Mouse (Mus musculus): ENCODE data around the gene Gm11020. TPM values are rescaled to one million over a fixed set of nuclear protein-coding genes. Genes with fewer than 3 reads are reported as not detected.
"Not testable (repeated sequence)": the region's sequence is repeated elsewhere in the genome, so short reads cannot be mapped to it uniquely, and the experiment has no call there.

Gene Gm11020
- not detected in 2 replicates for total RNA-seq (2014; rRNA removed; ENCODE audit: low replicate concordance)
- not detected in 2 replicates for polyA plus RNA-seq (2015; fragmentation: Nextera tagmentation; extraction: Ambion mirVana)

GRCm38 (mm10) chr8:104321267-104321666 lies at the start of gene Gm11020:
TSS of gene Gm11020 (plus strand) at chr8:104321567.
- WGBS: 72% methylated on average over 7 of the region's 11 CpGs
- H3K4me2 ChIP-seq (ENCODE audit: low read depth, low read length); ATAC-seq (ENCODE audit: insufficient read depth, low read depth); H3K4me3 ChIP-seq (ENCODE audit: low read depth, low read length); H3K9me3 ChIP-seq (replicated peaks; ENCODE audit: control insufficient read depth, low read length); DNase-seq (ENCODE audit: low spot score); H3K27me3 ChIP-seq (ENCODE audit: control insufficient read depth, insufficient read depth, low read length); H3K36me3 ChIP-seq (replicated peaks; ENCODE audit: control insufficient read depth, insufficient read depth, low read length); H3K9ac ChIP-seq (replicated peaks; ENCODE audit: low read depth, low read length); H3K4me1 ChIP-seq (ENCODE audit: control insufficient read depth, insufficient read depth); H3K27ac ChIP-seq (ENCODE audit: low read depth): not testable (repeated sequence)

GRCm38 (mm10) chr8:104293081-104293480 lies 28.3 kb upstream of the Gm11020 start, which contains the start of gene Cmtm2a:
TSS of gene Cmtm2a (minus strand) at chr8:104293181.
- 71% methylated on average over 9 of the region's 12 CpGs for WGBS
- ATAC-seq (ENCODE audit: insufficient read depth, low read depth): not testable (repeated sequence)

GRCm38 (mm10) chr8:104294396-104294795 lies 27.0 kb upstream of the Gm11020 start:
- no peaks in the 10 kb centered on the region for H3K4me1 ChIP-seq (ENCODE audit: control insufficient read depth, insufficient read depth)
- no peak overlapping the region for H3K9ac ChIP-seq (replicated peaks; ENCODE audit: low read depth, low read length)
- no peak overlapping the region for H3K4me2 ChIP-seq (ENCODE audit: low read depth, low read length)
- no peak overlapping the region for H3K27ac ChIP-seq (ENCODE audit: low read depth)
- WGBS: 70% methylated on average over 1 of the region's 1 CpGs
- H3K27me3 ChIP-seq (ENCODE audit: control insufficient read depth, insufficient read depth, low read length): no peaks in the 10 kb centered on the region
- TF ChIP-seq CTCF (IDR thresholded peaks at IDR 0.05; ENCODE audit: low read depth): no peak
- no peak for TF ChIP-seq EP300 (IDR thresholded peaks at IDR 0.05; ENCODE audit: low read depth)
- DNase-seq (ENCODE audit: low spot score) (no peak), ATAC-seq (ENCODE audit: insufficient read depth, low read depth) (no peak)
- H3K9me3 ChIP-seq (replicated peaks; ENCODE audit: control insufficient read depth, low read length): no peaks in the 10 kb centered on the region
- H3K4me3 ChIP-seq (ENCODE audit: low read depth, low read length): no peak overlapping the region
- H3K36me3 ChIP-seq (replicated peaks; ENCODE audit: control insufficient read depth, insufficient read depth, low read length): no peaks in the 10 kb centered on the region

More at GRCm38 (mm10) chr8:104293081-104293480, 28.3 kb upstream of the Gm11020 start, which contains the start of gene Cmtm2a:
- not testable (repeated sequence) for H3K9me3 ChIP-seq (replicated peaks; ENCODE audit: control insufficient read depth, low read length); DNase-seq (ENCODE audit: low spot score); H3K4me2 ChIP-seq (ENCODE audit: low read depth, low read length); H3K27ac ChIP-seq (ENCODE audit: low read depth); H3K4me3 ChIP-seq (ENCODE audit: low read depth, low read length); H3K4me1 ChIP-seq (ENCODE audit: control insufficient read depth, insufficient read depth); H3K9ac ChIP-seq (replicated peaks; ENCODE audit: low read depth, low read length); H3K27me3 ChIP-seq (ENCODE audit: control insufficient read depth, insufficient read depth, low read length); H3K36me3 ChIP-seq (replicated peaks; ENCODE audit: control insufficient read depth, insufficient read depth, low read length)

- WGBS: 26% methylated on average over 3 of the region's 3 CpGs
- H3K4me2 ChIP-seq (ENCODE audit: low read depth, low read length); H3K27ac ChIP-seq (ENCODE audit: low read depth); H3K4me1 ChIP-seq (ENCODE audit: control insufficient read depth, insufficient read depth); H3K4me3 ChIP-seq (ENCODE audit: low read depth, low read length); DNase-seq (ENCODE audit: low spot score); H3K9me3 ChIP-seq (replicated peaks; ENCODE audit: control insufficient read depth, low read length); H3K27me3 ChIP-seq (ENCODE audit: control insufficient read depth, insufficient read depth, low read length); H3K36me3 ChIP-seq (replicated peaks; ENCODE audit: control insufficient read depth, insufficient read depth, low read length); H3K9ac ChIP-seq (replicated peaks; ENCODE audit: low read depth, low read length): not testable (repeated sequence)
- peak; percentile 49; the same call in 1 of the 2 replicates for ATAC-seq (ENCODE audit: insufficient read depth, low read depth)
Measured at GRCm38 (mm10) chr8:104301577-104301976, 19.8 kb upstream of the Gm11020 start.

- not testable (repeated sequence) for H3K9ac ChIP-seq (replicated peaks; ENCODE audit: low read depth, low read length); H3K4me3 ChIP-seq (ENCODE audit: low read depth, low read length); H3K27ac ChIP-seq (ENCODE audit: low read depth); H3K4me2 ChIP-seq (ENCODE audit: low read depth, low read length); H3K9me3 ChIP-seq (replicated peaks; ENCODE audit: control insufficient read depth, low read length); DNase-seq (ENCODE audit: low spot score); ATAC-seq (ENCODE audit: insufficient read depth, low read depth); H3K4me1 ChIP-seq (ENCODE audit: control insufficient read depth, insufficient read depth); H3K27me3 ChIP-seq (ENCODE audit: control insufficient read depth, insufficient read depth, low read length); H3K36me3 ChIP-seq (replicated peaks; ENCODE audit: control insufficient read depth, insufficient read depth, low read length)
- WGBS: 81% methylated on average over 4 of the region's 4 CpGs
Measured at GRCm38 (mm10) chr8:104302536-104302935, 18.8 kb upstream of the Gm11020 start.

GRCm38 (mm10) chr8:104304962-104305361 lies 16.4 kb upstream of the Gm11020 start:
- Histone ChIP-seq H3K4me2 (ENCODE audit: low read depth, low read length) (no peak overlapping the region), H3K4me3 (ENCODE audit: low read depth, low read length) (no peak overlapping the region), H3K27me3 (ENCODE audit: control insufficient read depth, insufficient read depth, low read length) (no peaks in the 10 kb centered on the region), H3K4me1 (ENCODE audit: control insufficient read depth, insufficient read depth) (no peaks in the 10 kb centered on the region), H3K9ac (replicated peaks; ENCODE audit: low read depth, low read length) (no peak overlapping the region), H3K36me3 (replicated peaks; ENCODE audit: control insufficient read depth, insufficient read depth, low read length) (no peaks in the 10 kb centered on the region), H3K27ac (ENCODE audit: low read depth) (no peak overlapping the region), H3K9me3 (replicated peaks; ENCODE audit: control insufficient read depth, low read length) (no peaks in the 10 kb centered on the region)
- DNase-seq (ENCODE audit: low spot score): no peak
- no peak for ATAC-seq (ENCODE audit: insufficient read depth, low read depth)
- TF ChIP-seq EP300 (IDR thresholded peaks at IDR 0.05; ENCODE audit: low read depth) (no peak), CTCF (IDR thresholded peaks at IDR 0.05; ENCODE audit: low read depth) (no peak)
- WGBS: 76% methylated on average over 11 of the region's 11 CpGs

GRCm38 (mm10) chr8:104308341-104308740 lies 13.0 kb upstream of the Gm11020 start:
- not testable (repeated sequence) for ATAC-seq (ENCODE audit: insufficient read depth, low read depth); H3K4me1 ChIP-seq (ENCODE audit: control insufficient read depth, insufficient read depth); H3K9ac ChIP-seq (replicated peaks; ENCODE audit: low read depth, low read length); H3K27ac ChIP-seq (ENCODE audit: low read depth); H3K27me3 ChIP-seq (ENCODE audit: control insufficient read depth, insufficient read depth, low read length); H3K4me2 ChIP-seq (ENCODE audit: low read depth, low read length); H3K4me3 ChIP-seq (ENCODE audit: low read depth, low read length); H3K36me3 ChIP-seq (replicated peaks; ENCODE audit: control insufficient read depth, insufficient read depth, low read length); DNase-seq (ENCODE audit: low spot score); H3K9me3 ChIP-seq (replicated peaks; ENCODE audit: control insufficient read depth, low read length)
- 45% methylated on average over 6 of the region's 6 CpGs for WGBS

- H3K27me3 ChIP-seq (ENCODE audit: control insufficient read depth, insufficient read depth, low read length); DNase-seq (ENCODE audit: low spot score); H3K4me2 ChIP-seq (ENCODE audit: low read depth, low read length); H3K4me1 ChIP-seq (ENCODE audit: control insufficient read depth, insufficient read depth); H3K9me3 ChIP-seq (replicated peaks; ENCODE audit: control insufficient read depth, low read length); H3K36me3 ChIP-seq (replicated peaks; ENCODE audit: control insufficient read depth, insufficient read depth, low read length); H3K27ac ChIP-seq (ENCODE audit: low read depth); H3K9ac ChIP-seq (replicated peaks; ENCODE audit: low read depth, low read length); H3K4me3 ChIP-seq (ENCODE audit: low read depth, low read length): not testable (repeated sequence)
- 80% methylated on average over 34 of the region's 36 CpGs for WGBS
- ATAC-seq (ENCODE audit: insufficient read depth, low read depth): peak; percentile 71; the same call in 1 of the 2 replicates
Measured at GRCm38 (mm10) chr8:104309441-104310155, 11.8 kb upstream of the Gm11020 start, which contains the start of the genes Gm45711 and Cmtm1. TSS of gene Gm45711 (minus strand) at chr8:104310081. TSS of gene Cmtm1 (minus strand) at chr8:104310145.
